Mouse (Mus musculus): ENCODE measurements around the gene Cryba2. TPM values are rescaled to one million over a fixed set of nuclear protein-coding genes. Genes with fewer than 3 reads are reported as not detected.

The Cryba2 gene
- polyA plus RNA-seq (2016; fragmentation: Nextera tagmentation; extraction: Ambion mirVana), result not detected in 2 replicates

- no peak for ATAC-seq (ENCODE audit: insufficient number of reproducible peaks, low FRiP score)
- H3K9ac ChIP-seq, result no peak within 1 kb of the TSS
- no peaks in the 10 kb centered on the region for H3K9me3 ChIP-seq (replicated peaks)
- 0 out of 2 replicates have a peak within 1 kb of the TSS, but pooled peaks have one; percentile 4 for H3K4me2 ChIP-seq
- H3K27ac ChIP-seq (ENCODE audit: poor library complexity, severe bottlenecking), result no peak within 1 kb of the TSS
- H3K4me1 ChIP-seq (replicated peaks), result peaks cover 17% of the 10 kb centered on the region
- H3K4me3 ChIP-seq, result 0 out of 2 replicates have a peak within 1 kb of the TSS, but pooled peaks have one; percentile 2
- H3K27me3 ChIP-seq (replicated peaks), result peaks cover 90% of the 10 kb centered on the region
- 4% methylated on average over 25 of the region's 25 CpGs for WGBS
- H3K36me3 ChIP-seq, result no peaks in the 10 kb centered on the region
These were observed at the start of gene Cryba2 for GRCm38 (mm10) chr1:74893134-74893855. TSS of gene Cryba2 (minus strand) at chr1:74893143.

GRCm38 (mm10) chr1:74941651-74942360 is 48.9 kb upstream of the Cryba2 start:
- peaks cover 76% of the 10 kb centered on the region for H3K27me3 ChIP-seq (replicated peaks)
- H3K9me3 ChIP-seq (replicated peaks), result no peaks in the 10 kb centered on the region
- no peak overlapping the region for H3K4me2 ChIP-seq
- H3K9ac ChIP-seq, result no peak overlapping the region
- no peak for ATAC-seq (ENCODE audit: insufficient number of reproducible peaks, low FRiP score)
- H3K27ac ChIP-seq (ENCODE audit: poor library complexity, severe bottlenecking), result no peak overlapping the region
- WGBS, result 52% methylated on average over 12 of the region's 12 CpGs
- H3K36me3 ChIP-seq, result no peaks in the 10 kb centered on the region
- no peaks in the 10 kb centered on the region for H3K4me1 ChIP-seq (replicated peaks)
- no peak overlapping the region for H3K4me3 ChIP-seq

- ATAC-seq (ENCODE audit: insufficient number of reproducible peaks, low FRiP score), result no peak
- peaks cover 72% of the 10 kb centered on the region for H3K27me3 ChIP-seq (replicated peaks)
- WGBS, result 2% methylated on average over 3 of the region's 3 CpGs
These were observed 46.8 kb upstream of the Cryba2 start for GRCm38 (mm10) chr1:74939762-74940161.

GRCm38 (mm10) chr1:74936221-74936830 is 43.4 kb upstream of the Cryba2 start:
- no peaks in the 10 kb centered on the region for H3K4me1 ChIP-seq (replicated peaks)
- H3K27ac ChIP-seq (ENCODE audit: poor library complexity, severe bottlenecking), result no peak overlapping the region
- no peak for ATAC-seq (ENCODE audit: insufficient number of reproducible peaks, low FRiP score)
- peaks cover 69% of the 10 kb centered on the region for H3K27me3 ChIP-seq (replicated peaks)
- 43% methylated on average over 12 of the region's 12 CpGs for WGBS
- H3K4me2 ChIP-seq, result no peak overlapping the region
- H3K9me3 ChIP-seq (replicated peaks), result 0 out of 2 replicates have a peak, but pooled peaks cover 3% of the 10 kb centered on the region
- H3K9ac ChIP-seq, result no peak overlapping the region
- H3K36me3 ChIP-seq, result no peaks in the 10 kb centered on the region
- H3K4me3 ChIP-seq, result no peak overlapping the region

More at GRCm38 (mm10) chr1:74939762-74940161, 46.8 kb upstream of the Cryba2 start:
- Histone ChIP-seq H3K27ac (ENCODE audit: poor library complexity, severe bottlenecking) (no peak overlapping the region), H3K4me3 (no peak overlapping the region), H3K4me2 (no peak overlapping the region), H3K36me3 (no peaks in the 10 kb centered on the region), H3K9ac (no peak overlapping the region), H3K9me3 (replicated peaks) (no peaks in the 10 kb centered on the region), H3K4me1 (replicated peaks) (no peaks in the 10 kb centered on the region)

- WGBS, result 3% methylated on average over 18 of the region's 18 CpGs
- Histone ChIP-seq H3K4me1 (replicated peaks) (no peaks in the 10 kb centered on the region), H3K36me3 (no peaks in the 10 kb centered on the region), H3K27ac (ENCODE audit: poor library complexity, severe bottlenecking) (no peak within 1 kb of the TSS), H3K9me3 (replicated peaks) (0 out of 2 replicates have a peak, but pooled peaks cover 3% of the 10 kb centered on the region), H3K9ac (no peak within 1 kb of the TSS), H3K4me2 (peak within 1 kb of the TSS; percentile 40), H3K27me3 (replicated peaks) (peaks cover 70% of the 10 kb centered on the region), H3K4me3 (0 out of 2 replicates have a peak within 1 kb of the TSS, but pooled peaks have one; percentile 21)
- no peak for ATAC-seq (ENCODE audit: insufficient number of reproducible peaks, low FRiP score)
These were observed 42.5 kb upstream of the Cryba2 start, which contains the start of gene Cfap65 for GRCm38 (mm10) chr1:74935402-74935801. TSS of gene Cfap65 (minus strand) at chr1:74935599.

GRCm38 (mm10) chr1:74927621-74928296 is 34.8 kb upstream of the Cryba2 start:
- no peak for ATAC-seq (ENCODE audit: insufficient number of reproducible peaks, low FRiP score)
- no peak overlapping the region for H3K4me3 ChIP-seq
- H3K9ac ChIP-seq, result no peak overlapping the region
- no peak overlapping the region for H3K4me2 ChIP-seq
- H3K9me3 ChIP-seq (replicated peaks), result 0 out of 2 replicates have a peak, but pooled peaks cover 3% of the 10 kb centered on the region
- H3K27me3 ChIP-seq (replicated peaks), result peaks cover 85% of the 10 kb centered on the region
- 79% methylated on average over 9 of the region's 9 CpGs for WGBS
- H3K27ac ChIP-seq (ENCODE audit: poor library complexity, severe bottlenecking), result no peak overlapping the region
- H3K4me1 ChIP-seq (replicated peaks), result no peaks in the 10 kb centered on the region
- no peaks in the 10 kb centered on the region for H3K36me3 ChIP-seq

- no peaks in the 10 kb centered on the region for H3K9me3 ChIP-seq (replicated peaks)
- H3K27ac ChIP-seq (ENCODE audit: poor library complexity, severe bottlenecking), result no peak overlapping the region
- WGBS, result 28% methylated on average over 6 of the region's 6 CpGs
- no peaks in the 10 kb centered on the region for H3K36me3 ChIP-seq
- no peak for ATAC-seq (ENCODE audit: insufficient number of reproducible peaks, low FRiP score)
- peaks cover 84% of the 10 kb centered on the region for H3K27me3 ChIP-seq (replicated peaks)
- H3K9ac ChIP-seq, result no peak overlapping the region
- no peak overlapping the region for H3K4me3 ChIP-seq
- H3K4me2 ChIP-seq, result no peak overlapping the region
- no peaks in the 10 kb centered on the region for H3K4me1 ChIP-seq (replicated peaks)
These were observed 33.8 kb upstream of the Cryba2 start for GRCm38 (mm10) chr1:74926721-74927120.

GRCm38 (mm10) chr1:74924464-74924863 is 31.5 kb upstream of the Cryba2 start:
- Histone ChIP-seq H3K9ac (no peak overlapping the region), H3K9me3 (replicated peaks) (no peaks in the 10 kb centered on the region), H3K36me3 (no peaks in the 10 kb centered on the region), H3K27me3 (replicated peaks) (peaks cover 76% of the 10 kb centered on the region), H3K4me2 (no peak overlapping the region), H3K4me1 (replicated peaks) (no peaks in the 10 kb centered on the region), H3K27ac (ENCODE audit: poor library complexity, severe bottlenecking) (no peak overlapping the region), H3K4me3 (no peak overlapping the region)
- 56% methylated on average over 4 of the region's 4 CpGs for WGBS
- no peak for ATAC-seq (ENCODE audit: insufficient number of reproducible peaks, low FRiP score)

- H3K4me1 ChIP-seq (replicated peaks), result no peaks in the 10 kb centered on the region
- peaks cover 57% of the 10 kb centered on the region for H3K27me3 ChIP-seq (replicated peaks)
- H3K4me3 ChIP-seq, result no peak overlapping the region
- ATAC-seq (ENCODE audit: insufficient number of reproducible peaks, low FRiP score), result no peak
- peak overlapping the region; percentile 22; the same call in 1 of the 2 replicates for H3K4me2 ChIP-seq
- H3K27ac ChIP-seq (ENCODE audit: poor library complexity, severe bottlenecking), result no peak overlapping the region
- H3K36me3 ChIP-seq, result no peaks in the 10 kb centered on the region
- no peak overlapping the region for H3K9ac ChIP-seq
- 0 out of 2 replicates have a peak, but pooled peaks cover 3% of the 10 kb centered on the region for H3K9me3 ChIP-seq (replicated peaks)
- WGBS, result 21% methylated on average over 13 of the region's 13 CpGs
These were observed 22.8 kb upstream of the Cryba2 start for GRCm38 (mm10) chr1:74915706-74916105.

- 18% methylated on average over 6 of the region's 6 CpGs for WGBS
- peaks cover 25% of the 10 kb centered on the region for H3K4me1 ChIP-seq (replicated peaks)
- no peak overlapping the region for H3K4me3 ChIP-seq
- no peaks in the 10 kb centered on the region for H3K36me3 ChIP-seq
- no peak for ATAC-seq (ENCODE audit: insufficient number of reproducible peaks, low FRiP score)
- no peak overlapping the region for H3K9ac ChIP-seq
- H3K4me2 ChIP-seq, result no peak overlapping the region
- H3K27ac ChIP-seq (ENCODE audit: poor library complexity, severe bottlenecking), result no peak overlapping the region
- H3K9me3 ChIP-seq (replicated peaks), result no peaks in the 10 kb centered on the region
- H3K27me3 ChIP-seq (replicated peaks), result peaks cover 97% of the 10 kb centered on the region
These were observed 9.2 kb upstream of the Cryba2 start for GRCm38 (mm10) chr1:74902191-74902590.

Measured in heart, embryonic 12.5 days (tissue).